Mouse (Mus musculus): Measurements from ENCODE around the gene Iqgap3.
A peak's percentile ranks its signal among the peaks of the same experiment; 100 is the strongest.

Iqgap3 gene

GRCm38 (mm10) chr3:88150061-88150998 lies 68.6 kb downstream of the Iqgap3 start:
- DNase-seq (ENCODE audit: low read depth, low spot score), result peak; percentile 89

- DNase-seq (ENCODE audit: low read depth, low spot score), result peak; percentile 61
Observed at GRCm38 (mm10) chr3:88150999-88151364, 69.2 kb downstream of the Iqgap3 start.

- DNase-seq (ENCODE audit: low read depth, low spot score), result peak; percentile 96
Observed at GRCm38 (mm10) chr3:88152056-88152455, 70.3 kb downstream of the Iqgap3 start.

GRCm38 (mm10) chr3:88153290-88154011 lies 71.7 kb downstream of the Iqgap3 start:
- no peak for DNase-seq (ENCODE audit: low read depth, low spot score)

GRCm38 (mm10) chr3:88154236-88154635 lies 72.5 kb downstream of the Iqgap3 start:
- no peak for DNase-seq (ENCODE audit: low read depth, low spot score)

- no peak for DNase-seq (ENCODE audit: low read depth, low spot score)
Observed at GRCm38 (mm10) chr3:88156817-88157216, 75.0 kb downstream of the Iqgap3 start.

GRCm38 (mm10) chr3:88157771-88158597 lies 76.2 kb downstream of the Iqgap3 start:
- DNase-seq (ENCODE audit: low read depth, low spot score), result peak; percentile 54

GRCm38 (mm10) chr3:88158991-88159390 lies 77.2 kb downstream of the Iqgap3 start:
- no peak for DNase-seq (ENCODE audit: low read depth, low spot score)

GRCm38 (mm10) chr3:88160856-88161255 lies 79.1 kb downstream of the Iqgap3 start:
- DNase-seq (ENCODE audit: low read depth, low spot score), result no peak

- peak; percentile 97 for DNase-seq (ENCODE audit: low read depth, low spot score)
Observed at GRCm38 (mm10) chr3:88162259-88162658, 80.5 kb downstream of the Iqgap3 start.

GRCm38 (mm10) chr3:88162811-88163210 lies 81.0 kb downstream of the Iqgap3 start:
- no peak for DNase-seq (ENCODE audit: low read depth, low spot score)

- DNase-seq (ENCODE audit: low read depth, low spot score), result peak; percentile 50
Observed at GRCm38 (mm10) chr3:88163847-88164246, 82.1 kb downstream of the Iqgap3 start.

GRCm38 (mm10) chr3:88164263-88164662 lies 82.5 kb downstream of the Iqgap3 start:
- DNase-seq (ENCODE audit: low read depth, low spot score), result no peak

GRCm38 (mm10) chr3:88166056-88166455 lies 84.3 kb downstream of the Iqgap3 start:
- peak; percentile 63 for DNase-seq (ENCODE audit: low read depth, low spot score)

GRCm38 (mm10) chr3:88170361-88170760 lies 88.6 kb downstream of the Iqgap3 start:
- DNase-seq (ENCODE audit: low read depth, low spot score), result peak; percentile 60
